Mouse (Mus musculus) cortical plate, adult 2 months (tissue): ENCODE measurements around the gene Fhdc1.

Source experiments
- CTCF ChIP-seq: fragments of 200-500 bp; IDR thresholded peaks from 2 replicates; pipeline ENCODE4 v1.5.1; 2011; ENCODE audit warnings: mild to moderate bottlenecking, control low read depth, low read length; ENCODE audit not compliant: insufficient read depth; ENCODE audit errors: extremely low read depth
- POLR2A ChIP-seq: fragments of 200-500 bp; IDR thresholded peaks from 2 replicates; pipeline ENCODE4 v1.6.1; 2011; ENCODE audit warnings: mild to moderate bottlenecking, low read length, control low read depth; ENCODE audit not compliant: insufficient read depth; ENCODE audit errors: extremely low read depth

DNA sequence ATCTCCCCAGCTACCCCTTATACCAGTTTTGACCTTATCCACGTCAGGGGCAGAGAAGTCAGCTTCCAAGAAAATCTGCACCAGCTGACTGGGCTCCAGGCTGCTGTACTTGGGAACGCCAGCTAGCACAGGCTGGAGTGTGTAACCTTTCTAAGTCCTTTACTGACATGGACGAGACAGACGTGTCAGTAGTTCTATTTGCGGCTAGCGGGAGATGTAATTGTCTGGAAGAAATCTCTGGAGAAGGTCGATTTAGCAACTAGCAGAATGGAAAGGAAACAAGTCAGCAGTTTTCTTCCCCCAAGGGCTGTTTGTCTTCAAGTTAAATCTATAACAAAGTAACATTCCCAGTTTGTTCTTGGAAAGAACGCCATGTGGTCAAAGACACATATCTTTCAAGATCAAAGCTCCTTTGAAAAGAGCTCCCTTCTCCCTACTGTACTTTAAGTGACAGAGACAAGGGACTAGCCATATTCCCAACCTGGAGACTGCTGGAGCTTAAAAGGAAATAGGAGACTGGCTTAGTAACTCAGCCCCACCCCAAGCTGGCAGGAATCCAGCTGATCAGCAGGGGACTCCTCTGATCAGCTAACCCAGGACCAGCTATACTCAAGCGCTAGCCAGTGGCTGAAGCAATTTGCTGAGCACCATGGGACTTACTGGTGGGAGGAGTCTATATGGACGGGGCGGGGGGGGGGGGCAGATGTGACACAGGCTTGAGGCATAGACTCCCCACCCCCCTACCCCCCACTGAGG, 44.8 kb downstream of the Fhdc1 start:
- TF ChIP-seq POLR2A (no peak), CTCF (no peak)
